Mouse (Mus musculus) embryonic stem cell, embryonic (primary cell): Measurements from ENCODE around the gene Krt12.

Source experiments
- CTCF ChIA-PET, 4 experiments: fragments of 300-600 bp in 2 of 4; fragments of 350-600 bp in 2 of 4; sonication (Branson Sonifier 250); formaldehyde crosslinking; loops; one replicate each; lab custom pipeline; 2022; ENCODE audit warnings: inconsistent platforms in 2 of 4; lab: Charles Lee
- POLR2A ChIA-PET, 4 experiments: fragments of 300-600 bp in 2 of 4; fragments of 350-600 bp in 2 of 4; sonication (Branson Sonifier 250); formaldehyde crosslinking; loops; one replicate each; lab custom pipeline; 2022; ENCODE audit warnings: antibody characterized with exemption in 4 of 4, inconsistent platforms in 1 of 4; lab: Charles Lee

The Krt12 gene

DNA sequence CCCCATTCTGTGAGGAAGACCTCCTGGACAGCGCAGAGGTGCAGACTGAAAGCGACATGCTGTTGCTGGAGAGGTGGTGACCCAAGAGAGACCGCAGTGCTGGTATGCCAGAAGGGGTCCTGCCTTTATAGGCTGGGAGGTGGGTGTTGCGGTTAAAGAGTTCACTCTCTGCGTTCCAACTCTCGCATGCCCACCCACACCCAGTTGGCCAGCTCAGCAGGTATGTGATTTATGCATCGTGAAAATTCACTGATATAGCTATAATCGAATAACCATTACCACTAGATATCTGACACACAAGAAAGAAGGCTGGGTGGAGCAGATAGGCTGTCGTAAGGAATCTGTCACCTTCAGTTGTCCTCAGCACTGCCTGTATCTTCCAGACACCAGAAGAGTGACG lies at the start of gene Krt12:
Krt12 (minus strand) TSS at position 101 of the 400 bp plus-strand sequence.
- CTCF ChIA-PET = no interaction called here
- POLR2A ChIA-PET = no interaction called here

DNA sequence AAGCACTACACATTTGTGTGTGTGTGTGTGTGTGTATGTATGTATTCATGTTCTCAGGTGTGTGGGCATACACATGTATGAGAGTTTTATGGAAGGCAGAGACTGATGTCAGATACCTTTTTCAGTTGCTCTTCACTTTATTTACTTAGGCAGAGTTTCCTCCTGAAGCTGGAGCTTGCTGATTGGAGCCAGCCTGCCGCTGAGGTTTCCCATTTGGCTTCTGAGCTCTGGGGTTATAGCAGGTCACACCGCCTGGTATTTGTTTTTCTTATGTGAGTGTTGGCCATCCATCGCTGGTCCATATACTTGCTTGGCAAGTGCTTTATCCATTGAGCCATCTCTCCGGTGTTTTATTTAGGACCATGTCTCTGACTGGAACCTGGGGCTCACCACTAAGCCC lies 47.2 kb upstream of the Krt12 start:
- CTCF ChIA-PET = no interaction called here
- POLR2A ChIA-PET = no interaction called here

DNA sequence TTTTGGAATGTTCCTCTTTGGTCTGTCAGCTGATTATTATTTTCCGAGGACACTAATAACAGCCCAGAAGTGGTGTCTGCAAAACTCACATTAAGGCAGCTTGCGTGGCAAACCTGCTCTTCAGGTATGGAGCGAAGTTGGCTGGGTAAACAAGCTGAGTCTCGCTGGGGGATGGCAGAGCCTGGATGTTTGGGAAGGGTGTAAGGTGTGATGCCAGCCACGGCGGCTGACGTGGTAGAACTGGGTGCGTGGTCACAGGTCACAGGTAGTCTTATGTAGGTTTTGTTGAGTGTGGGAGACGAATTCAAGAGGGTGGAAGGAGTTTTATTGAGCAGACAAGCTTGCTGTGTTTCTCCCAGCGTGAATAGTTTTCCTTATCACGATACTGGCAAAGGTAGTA lies 46.5 kb upstream of the Krt12 start:
- ChIA-PET CTCF (interaction anchor here in 1 of 4 experiments (0.6 kb wide), 1 partner anchor 1596 kb away, joined by 3 read pairs; no protein-coding TSS in a partner anchor), POLR2A (no interaction called here)

DNA sequence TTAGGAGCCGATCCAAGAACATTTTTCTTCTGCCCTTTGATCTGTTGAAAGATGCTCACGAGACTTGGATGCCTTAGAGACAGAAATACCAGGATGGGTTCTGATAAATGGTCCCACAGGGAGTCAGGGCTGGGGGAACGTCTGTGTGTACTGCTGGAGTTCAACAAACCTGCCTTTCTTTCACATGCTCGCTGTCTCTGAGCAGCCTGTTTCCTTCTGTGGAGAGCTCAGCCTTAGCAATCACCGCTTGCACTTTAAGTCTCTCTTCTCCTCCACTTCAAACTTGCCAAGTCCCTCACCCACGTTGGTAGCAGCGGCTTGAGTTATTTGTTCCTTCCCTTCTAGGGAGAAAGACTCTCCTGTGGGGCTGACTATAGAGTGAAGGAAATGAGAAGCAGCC lies 44.3 kb upstream of the Krt12 start:
- ChIA-PET CTCF (interaction anchor here in 2 of 4 experiments (0.8 to 1.5 kb wide), 3 partner anchors 703 to 832 kb away, joined by 3 to 4 read pairs (median 3); no protein-coding TSS in a partner anchor), POLR2A (no interaction called here)

DNA sequence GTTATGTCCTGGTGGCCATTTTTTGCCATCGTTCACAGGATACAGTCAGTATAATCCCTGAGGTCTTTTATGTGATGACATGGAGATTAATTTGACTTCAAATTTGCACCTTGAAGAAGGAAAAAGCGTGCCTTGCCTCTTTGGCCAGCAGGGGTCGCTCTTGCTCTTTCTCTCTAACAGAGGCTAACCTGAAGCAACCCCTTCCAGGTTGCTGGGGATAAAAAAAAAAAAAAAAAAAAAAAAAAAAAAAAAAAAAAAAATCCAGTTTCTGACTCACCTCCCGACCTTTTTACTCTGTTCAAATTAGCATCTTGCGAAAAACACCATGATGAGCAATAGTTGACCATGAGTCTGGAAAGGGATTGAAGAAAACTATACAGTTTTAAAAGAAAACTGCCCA lies 42.8 kb upstream of the Krt12 start:
- CTCF ChIA-PET = interaction anchor here in 1 of 4 experiments (2.1 kb wide), 1 partner anchor 818 kb away, joined by 8 read pairs; no protein-coding TSS in a partner anchor
- POLR2A ChIA-PET = interaction anchor here in 1 of 4 experiments (0.6 kb wide), 1 partner anchor 15 kb away, joined by 3 read pairs; no protein-coding TSS in a partner anchor

DNA sequence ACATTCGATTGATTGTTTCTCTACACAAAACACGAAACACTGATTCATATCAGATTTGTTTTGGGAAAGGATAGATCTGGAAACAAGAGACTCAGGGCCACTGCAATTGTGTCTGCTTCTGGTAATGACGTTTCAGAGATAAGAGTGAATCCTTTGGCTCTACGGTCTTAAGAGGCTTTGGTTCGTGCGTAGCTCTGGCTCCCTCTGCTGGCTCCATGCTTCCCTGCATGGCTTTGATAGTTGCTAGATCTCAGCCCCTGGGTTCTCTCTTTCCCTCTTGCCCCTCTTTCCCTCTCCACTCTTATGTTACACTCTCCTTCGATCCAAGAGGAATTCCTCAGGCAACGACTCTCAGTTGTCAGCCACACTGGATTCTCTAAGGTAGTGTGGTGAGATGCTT lies 41.1 kb upstream of the Krt12 start:
- CTCF ChIA-PET = interaction anchor here in 3 of 4 experiments (0.5 to 2.1 kb wide), 11 partner anchors 16 to 835 kb away, joined by 3 to 9 read pairs (median 4); no protein-coding TSS in a partner anchor
- POLR2A ChIA-PET = no interaction called here

DNA sequence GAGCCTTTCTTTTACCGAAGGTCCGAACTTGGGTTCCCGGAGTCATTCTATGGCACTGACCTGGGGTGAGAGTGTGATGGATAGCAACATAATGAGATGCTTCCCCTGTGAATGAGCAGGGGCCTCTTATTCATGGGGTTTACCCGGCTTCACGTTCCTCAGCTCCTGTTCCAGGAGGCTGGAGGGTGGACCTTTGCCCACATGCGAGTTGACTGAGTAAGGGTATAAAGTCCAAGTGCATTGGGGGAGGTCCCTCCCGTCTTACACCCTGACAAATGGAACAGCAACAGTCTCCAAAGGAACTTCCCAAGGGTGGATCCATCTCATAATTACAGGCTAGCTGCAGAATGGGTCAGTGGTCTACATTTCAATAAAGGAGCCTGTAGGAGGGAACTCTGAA lies 39.7 kb upstream of the Krt12 start:
- ChIA-PET POLR2A (no interaction called here), CTCF (interaction anchor here in 2 of 4 experiments (0.6 to 1.8 kb wide), 2 partner anchors 82 to 1117 kb away, joined by 3 to 5 read pairs; no protein-coding TSS in a partner anchor)

DNA sequence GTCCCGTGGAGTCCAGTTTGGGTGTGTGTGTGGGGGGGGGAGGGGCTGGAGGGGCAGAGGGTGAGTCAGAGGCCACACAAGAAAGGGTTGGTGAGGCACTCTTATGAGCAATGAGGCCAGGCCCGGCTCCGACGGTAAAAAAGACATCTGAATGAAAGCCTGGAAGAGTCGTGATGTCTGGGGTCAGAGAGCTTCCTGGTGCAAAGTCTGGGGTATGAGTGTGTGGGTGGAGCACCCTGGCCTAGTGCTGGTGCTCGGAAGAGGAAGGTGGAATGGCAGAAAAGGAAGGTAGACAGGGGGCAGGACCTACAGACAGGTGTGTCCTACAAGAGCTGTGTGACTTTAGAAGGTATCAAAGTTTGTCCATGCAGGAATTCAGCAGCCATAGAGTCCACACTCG lies 36.8 kb upstream of the Krt12 start:
- ChIA-PET CTCF (interaction anchor here in 1 of 4 experiments (1.2 to 1.4 kb wide), 2 partner anchors 252 to 823 kb away, joined by 3 to 4 read pairs; no protein-coding TSS in a partner anchor), POLR2A (no interaction called here)

DNA sequence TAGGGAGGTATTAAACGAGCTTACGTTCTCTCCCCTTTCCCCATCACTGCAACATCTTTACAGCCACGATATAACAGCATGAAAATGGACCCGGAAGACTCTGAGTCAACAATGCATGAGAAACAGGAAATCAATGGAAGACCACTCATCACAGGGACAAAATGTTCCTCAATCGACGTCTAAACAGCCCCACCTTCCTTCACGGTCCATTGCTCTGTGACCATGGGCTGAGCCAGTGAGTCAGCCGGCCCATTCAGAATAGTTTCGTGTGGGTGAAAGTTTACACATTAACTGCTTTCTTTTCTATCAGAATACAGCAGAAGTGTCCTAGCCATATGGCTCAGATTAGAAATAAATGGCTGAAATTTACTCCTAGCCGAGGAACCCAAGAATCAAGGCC lies 32.7 kb upstream of the Krt12 start:
- ChIA-PET CTCF (interaction anchor here in 1 of 4 experiments (0.6 kb wide), 1 partner anchor 38 kb away, joined by 3 read pairs; no protein-coding TSS in a partner anchor), POLR2A (no interaction called here)

DNA sequence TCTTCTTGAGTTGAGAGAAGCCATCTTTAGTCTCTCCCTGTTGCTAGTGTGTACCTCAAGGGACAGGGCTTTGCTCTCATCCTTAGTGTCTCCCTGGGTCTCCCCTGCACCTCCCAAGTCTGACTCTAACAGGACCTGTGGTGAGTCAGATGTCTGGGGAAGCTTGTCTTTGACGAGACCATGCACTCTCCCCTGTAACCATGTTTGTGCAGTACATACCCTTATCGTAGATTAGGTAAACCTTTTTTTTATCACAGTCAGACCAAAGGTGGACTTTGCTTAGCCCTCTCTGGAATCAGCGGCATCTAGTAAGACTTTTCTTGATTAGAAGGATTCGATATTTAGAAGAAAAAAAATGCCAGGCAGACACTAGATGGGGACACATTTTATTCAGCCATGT lies 32.0 kb upstream of the Krt12 start:
- CTCF ChIA-PET = interaction anchor here in 1 of 4 experiments (0.6 kb wide), 1 partner anchor 86 kb away, joined by 4 read pairs; no protein-coding TSS in a partner anchor
- POLR2A ChIA-PET = no interaction called here

DNA sequence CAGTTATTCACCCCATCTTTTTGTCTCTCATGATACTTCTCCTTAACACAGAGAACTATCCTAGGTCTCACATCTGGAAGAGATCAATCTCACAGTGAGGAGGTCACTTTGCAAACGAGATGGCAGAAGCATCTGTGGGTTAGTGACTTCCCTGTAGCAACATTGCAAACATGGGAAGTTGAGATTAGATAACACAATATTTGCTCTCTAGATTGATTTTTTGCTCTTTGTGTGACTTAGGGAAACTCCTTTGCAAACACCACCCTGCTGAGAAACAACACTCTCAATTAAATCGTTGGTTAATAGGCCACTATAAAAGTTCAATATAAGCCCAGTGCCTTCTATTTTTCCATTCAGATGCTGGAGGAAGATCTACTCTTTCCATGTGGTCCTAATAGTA lies 26.7 kb upstream of the Krt12 start:
- POLR2A ChIA-PET = no interaction called here

DNA sequence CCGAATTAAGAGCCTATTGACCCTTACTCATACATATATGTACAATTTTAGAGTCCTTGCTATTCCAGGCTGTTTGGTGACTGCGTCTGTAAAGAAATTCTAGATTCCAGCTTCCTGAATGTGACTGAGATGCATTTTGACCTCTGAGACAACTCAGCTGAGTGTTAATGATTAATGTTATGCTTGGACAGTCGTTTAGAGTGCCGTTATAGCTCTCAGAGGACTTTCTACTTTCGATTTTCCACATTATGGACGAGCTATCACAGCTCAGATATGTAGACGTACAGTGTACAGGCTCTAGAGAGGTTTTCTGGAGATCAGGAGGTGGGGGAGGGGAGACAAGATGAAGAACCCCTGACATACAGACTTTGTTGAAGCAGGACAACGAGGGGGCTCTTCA lies 19.2 kb upstream of the Krt12 start:
- ChIA-PET POLR2A (interaction anchor here in 1 of 4 experiments (0.6 kb wide), 1 partner anchor 813 kb away, joined by 3 read pairs; no protein-coding TSS in a partner anchor), CTCF (no interaction called here)

More for the DNA sequence above, 26.7 kb upstream of the Krt12 start:
- CTCF ChIA-PET = no interaction called here

DNA sequence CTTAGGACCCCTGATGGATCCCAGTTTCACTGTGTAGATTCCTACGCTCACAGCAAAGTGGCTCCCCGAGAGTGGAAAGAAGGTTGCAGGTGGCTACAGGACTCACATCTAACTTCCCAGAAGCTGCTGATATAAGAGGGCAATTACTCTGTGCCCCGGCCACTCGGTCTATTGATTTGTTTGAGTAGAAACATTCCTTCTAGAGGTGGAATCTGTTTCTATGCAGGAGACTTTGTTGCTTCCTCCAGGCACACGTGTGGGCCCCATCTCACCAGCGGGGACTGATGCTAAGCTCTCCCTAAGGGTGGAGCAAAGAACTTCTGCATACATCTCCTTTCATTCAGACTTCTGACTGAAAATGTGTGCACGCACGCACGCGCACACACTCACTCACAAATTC lies 17.4 kb upstream of the Krt12 start:
- CTCF ChIA-PET = interaction anchor here in 1 of 4 experiments (0.5 kb wide), 1 partner anchor 24 kb away, joined by 3 read pairs; no protein-coding TSS in a partner anchor
- POLR2A ChIA-PET = interaction anchor here in 1 of 4 experiments (0.7 kb wide), 1 partner anchor 130 kb away, joined by 3 read pairs; no protein-coding TSS in a partner anchor

DNA sequence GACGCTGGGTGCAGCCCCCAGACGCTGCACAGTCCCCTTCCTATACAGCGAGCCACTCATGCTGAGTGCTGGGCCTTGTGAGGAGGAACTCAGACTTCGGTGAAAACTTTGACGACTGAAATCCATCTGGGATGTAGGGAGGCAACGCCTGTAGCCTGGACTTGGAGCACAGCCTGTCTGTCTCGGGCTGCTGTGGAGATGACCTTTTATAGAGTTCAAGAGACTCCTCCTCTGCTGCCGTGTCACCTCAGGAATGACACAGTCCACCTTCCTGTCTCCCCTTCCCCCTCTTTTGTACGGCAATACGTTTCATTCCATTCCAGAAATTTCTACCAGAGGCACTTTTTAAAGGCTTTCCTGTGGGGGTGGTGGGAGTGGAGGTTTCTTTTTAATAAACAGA lies 15.9 kb upstream of the Krt12 start, which contains the start of gene Krt20:
Krt20 (minus strand) TSS at position 179 of the 400 bp plus-strand sequence.
- POLR2A ChIA-PET = no interaction called here
- CTCF ChIA-PET = interaction anchor here in 1 of 4 experiments (0.6 kb wide), 1 partner anchor 656 kb away, joined by 4 read pairs; no protein-coding TSS in a partner anchor

DNA sequence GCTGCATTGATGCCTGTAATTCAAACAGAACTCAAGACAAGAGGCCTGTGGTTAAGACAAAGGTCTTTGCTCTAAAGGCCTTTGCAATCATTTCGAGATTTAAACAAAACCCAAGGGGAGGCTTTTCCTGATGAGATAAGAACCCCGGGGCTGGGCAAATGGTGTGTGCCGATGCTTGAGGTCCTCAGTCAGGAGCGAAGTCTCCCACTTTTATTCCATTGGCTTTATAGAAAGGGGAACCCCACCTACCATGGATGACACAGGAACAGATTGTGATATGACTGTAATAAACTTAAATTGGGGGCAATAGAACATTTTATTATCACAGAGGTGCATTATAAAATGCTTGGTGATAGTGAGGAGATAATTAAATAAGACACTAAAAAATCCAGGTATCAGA lies 14.6 kb upstream of the Krt12 start:
- ChIA-PET POLR2A (no interaction called here), CTCF (no interaction called here)

DNA sequence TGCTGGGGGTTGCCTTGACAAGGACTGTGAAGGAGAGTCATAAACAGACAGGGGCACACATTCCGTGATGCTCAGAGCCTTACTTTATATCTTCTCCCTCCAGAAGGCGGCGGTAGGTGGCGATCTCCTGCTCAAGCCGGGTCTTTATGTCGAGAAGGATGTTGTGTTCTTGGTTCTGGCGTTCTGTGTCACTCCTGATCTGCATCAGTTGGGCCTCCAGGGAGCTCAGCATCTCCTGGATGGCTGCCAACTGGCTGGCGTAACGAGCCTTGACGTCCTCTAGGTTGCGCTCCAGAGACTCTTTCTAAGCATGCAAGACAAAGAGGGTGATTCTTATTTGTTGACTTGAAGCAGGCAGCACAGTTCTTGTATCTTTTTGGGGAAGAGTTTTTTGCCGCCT lies 8.6 kb upstream of the Krt12 start:
- ChIA-PET POLR2A (interaction anchor here in 1 of 4 experiments (0.6 kb wide), 1 partner anchor 171 kb away, joined by 3 read pairs; no protein-coding TSS in a partner anchor), CTCF (interaction anchor here (0.6 to 1.3 kb wide), 6 partner anchors 13 to 66 kb away, joined by 3 to 8 read pairs (median 3); no protein-coding TSS in a partner anchor)

DNA sequence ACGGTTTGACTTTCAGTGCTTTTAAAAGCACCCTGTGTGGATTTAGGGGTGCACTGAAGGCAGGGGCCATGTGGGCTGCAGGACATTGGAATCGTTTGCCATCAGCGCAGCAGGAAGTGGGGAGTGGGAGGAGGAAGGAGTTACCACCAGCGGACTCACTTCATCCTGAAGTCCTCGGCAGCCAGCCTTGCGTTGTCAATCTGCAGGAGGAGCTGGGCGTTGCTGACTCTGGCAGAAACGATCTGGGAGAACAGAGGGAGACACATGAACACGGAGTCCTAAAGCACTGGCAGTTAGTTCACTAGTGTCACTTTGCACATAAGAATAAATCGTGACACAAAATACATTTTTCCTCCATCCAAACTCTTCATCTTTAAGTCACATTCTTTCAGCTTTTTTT lies 1.5 kb downstream of the Krt12 start:
- ChIA-PET CTCF (interaction anchor here in 1 of 4 experiments (0.5 to 0.6 kb wide), 2 partner anchors 130 to 545 kb away, joined by 3 to 5 read pairs; no protein-coding TSS in a partner anchor), POLR2A (interaction anchor here in 2 of 4 experiments (0.5 to 0.6 kb wide), 2 partner anchors 568 to 1191 kb away, joined by 3 read pairs; no protein-coding TSS in a partner anchor)

DNA sequence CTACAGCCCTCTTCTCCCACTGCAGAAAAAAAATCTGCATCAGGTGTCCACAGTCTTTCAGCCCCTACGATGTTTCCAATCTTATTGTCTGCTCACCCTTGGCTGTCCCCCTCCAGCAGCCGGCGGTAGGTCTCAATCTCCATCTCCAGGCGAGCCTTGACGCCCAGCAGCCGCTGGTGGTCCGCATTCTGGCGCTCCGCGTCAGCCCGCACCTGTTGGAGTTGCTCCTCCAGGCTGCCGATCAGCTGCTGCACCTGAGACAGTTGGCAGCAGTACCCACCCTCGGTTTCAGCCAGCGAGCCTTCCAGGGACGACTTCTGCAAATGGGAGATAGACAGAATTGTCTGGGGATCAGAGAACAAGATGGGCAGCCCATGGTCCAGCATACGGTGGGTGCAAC lies 4.2 kb downstream of the Krt12 start:
- POLR2A ChIA-PET = no interaction called here
- CTCF ChIA-PET = interaction anchor here in 2 of 4 experiments (0.6 to 1.0 kb wide), 2 partner anchors 13 to 107 kb away, joined by 3 to 4 read pairs; no protein-coding TSS in a partner anchor

DNA sequence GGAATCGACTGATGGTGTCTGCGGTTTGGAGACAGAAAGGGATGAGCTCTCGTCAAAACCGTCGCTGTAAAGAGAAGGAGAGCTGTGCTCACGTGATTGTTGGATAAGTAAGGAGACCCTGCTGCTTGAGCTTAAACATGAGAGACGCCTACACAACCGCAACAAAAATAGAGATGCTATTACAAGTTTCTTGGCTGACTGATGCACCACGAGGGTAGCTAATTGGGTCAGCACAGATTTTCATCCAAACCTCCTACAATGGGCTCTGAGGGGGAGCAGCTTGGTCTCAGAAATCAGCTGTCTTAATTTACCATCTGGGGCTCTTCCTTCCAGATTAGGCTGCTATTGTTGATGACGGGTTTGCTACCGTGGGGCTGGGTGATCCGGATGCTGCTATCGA lies 5.2 kb downstream of the Krt12 start:
- ChIA-PET POLR2A (no interaction called here), CTCF (interaction anchor here in 2 of 4 experiments (0.6 to 1.0 kb wide), 4 partner anchors 21 to 1376 kb away, joined by 3 to 5 read pairs (median 4); no protein-coding TSS in a partner anchor)
